Mouse (Mus musculus): ENCODE measurements at regions not wholly inside any gene's neighbourhood (a gene's known extent, or its start where the extent isn't known, plus 50 kb on each side); places are given as distances from the start of the nearest gene placed in this dataset.

GRCm38 (mm10) chr2:34042336-34042735 is 154.6 kb upstream of the Mvb12b start:
- DNase-seq (ENCODE audit: low spot score), result no peak

GRCm38 (mm10) chr2:34038982-34039381 is 151.2 kb upstream of the Mvb12b start:
- no peak for DNase-seq (ENCODE audit: low spot score)

GRCm38 (mm10) chr2:34033212-34033611 is 145.5 kb upstream of the Mvb12b start:
- no peak for DNase-seq (ENCODE audit: low spot score)

- no peak for DNase-seq (ENCODE audit: low spot score)
Measured at GRCm38 (mm10) chr2:34031421-34031820, 143.7 kb upstream of the Mvb12b start.

GRCm38 (mm10) chr2:34031001-34031412 is 143.3 kb upstream of the Mvb12b start:
- no peak for DNase-seq (ENCODE audit: low spot score)

- DNase-seq (ENCODE audit: low spot score), result peak; percentile 57
Measured at GRCm38 (mm10) chr2:34027445-34027844, 139.7 kb upstream of the Mvb12b start.

- no peak for DNase-seq (ENCODE audit: low spot score)
Measured at GRCm38 (mm10) chr2:34026566-34027360, 139.0 kb upstream of the Mvb12b start.

GRCm38 (mm10) chr2:34025715-34026360 is 138.1 kb upstream of the Mvb12b start:
- DNase-seq (ENCODE audit: low spot score), result peak; percentile 41

- DNase-seq (ENCODE audit: low spot score), result no peak
Measured at GRCm38 (mm10) chr2:34017142-34017453, 129.4 kb upstream of the Mvb12b start.

- DNase-seq (ENCODE audit: low spot score), result no peak
Measured at GRCm38 (mm10) chr2:34016350-34017141, 128.8 kb upstream of the Mvb12b start.

GRCm38 (mm10) chr2:34015640-34015995 is 127.9 kb upstream of the Mvb12b start:
- no peak for DNase-seq (ENCODE audit: low spot score)

- no peak for DNase-seq (ENCODE audit: low spot score)
Measured at GRCm38 (mm10) chr2:34014868-34015639, 127.3 kb upstream of the Mvb12b start.

- DNase-seq (ENCODE audit: low spot score), result no peak
Measured at GRCm38 (mm10) chr2:34010166-34010565, 122.4 kb upstream of the Mvb12b start.

- no peak for DNase-seq (ENCODE audit: low spot score)
Measured at GRCm38 (mm10) chr2:34007916-34008315, 120.2 kb upstream of the Mvb12b start.

- no peak for DNase-seq (ENCODE audit: low spot score)
Measured at GRCm38 (mm10) chr2:33997106-33997505, 109.4 kb upstream of the Mvb12b start.

GRCm38 (mm10) chr2:33996331-33996730 is 108.6 kb upstream of the Mvb12b start:
- no peak for DNase-seq (ENCODE audit: low spot score)

- no peak for DNase-seq (ENCODE audit: low spot score)
Measured at GRCm38 (mm10) chr2:33991299-33991698, 103.6 kb upstream of the Mvb12b start.

- DNase-seq (ENCODE audit: low spot score), result no peak
Measured at GRCm38 (mm10) chr2:33990711-33991110, 103.0 kb upstream of the Mvb12b start.

- DNase-seq (ENCODE audit: low spot score), result no peak
Measured at GRCm38 (mm10) chr2:33989555-33990370, 102.0 kb upstream of the Mvb12b start.

GRCm38 (mm10) chr2:33986420-33986819 is 98.7 kb upstream of the Mvb12b start:
- peak; percentile 58 for DNase-seq (ENCODE audit: low spot score)

- no peak for DNase-seq (ENCODE audit: low spot score)
Measured at GRCm38 (mm10) chr2:33985316-33985715, 97.6 kb upstream of the Mvb12b start.
